Mouse (Mus musculus): ENCODE measurements around the gene Senp3. TPM values are rescaled to one million over a fixed set of nuclear protein-coding genes. Genes with fewer than 3 reads are reported as not detected.
A peak's percentile ranks its signal among the peaks of the same experiment; 100 is the strongest.

Gene Senp3
- polyA plus RNA-seq, 2 experiments = 21.0 to 45.8 TPM

DNA sequence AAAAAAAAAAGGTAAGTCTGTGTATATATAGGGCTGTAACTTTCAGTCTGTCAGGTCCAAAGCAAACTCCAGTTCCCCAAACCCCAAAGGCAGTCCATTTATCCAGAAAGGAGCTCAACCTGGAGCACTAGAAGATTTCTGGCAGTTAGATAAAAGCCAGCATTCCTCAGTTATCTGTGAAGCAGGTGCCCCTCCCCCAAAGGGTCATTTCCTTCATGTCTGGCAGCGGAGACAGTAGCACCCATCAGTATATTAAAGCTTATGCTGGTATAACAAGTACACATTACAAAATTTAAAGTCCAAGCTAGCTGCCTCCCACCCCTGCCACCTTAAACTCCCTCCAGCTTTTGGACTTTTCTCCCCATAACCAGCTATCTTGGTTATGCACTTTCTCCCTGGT lies 17.7 kb upstream of the Senp3 start:
- WGBS (ENCODE audit: insufficient replicate concordance) = 25% methylated on average over 1 of the region's 1 CpGs
- DNase-seq (ENCODE audit: low read depth in 3 of 3, low spot score in 3 of 3) (no peak), ATAC-seq (ENCODE audit: insufficient read depth) (no peak)

GRCm38 (mm10) chr11:69698574-69698973 lies 16.7 kb upstream of the Senp3 start:
- Histone ChIP-seq H3K27me3 (ENCODE audit: control insufficient read depth, insufficient read depth, low read length) (no peaks in the 10 kb centered on the region), H3K27ac (no peak overlapping the region), H3K36me3 (replicated peaks; ENCODE audit: control insufficient read depth, insufficient read depth, low read depth) (no peaks in the 10 kb centered on the region), H3K9me3 (ENCODE audit: control insufficient read depth, low read length) (no peaks in the 10 kb centered on the region), H3K4me2 (ENCODE audit: low read depth) (no peak overlapping the region), H3K4me1 (replicated peaks; ENCODE audit: control insufficient read depth in 2 of 2, insufficient read depth in 2 of 2, low read length in 1 of 2) (peaks cover 0 to 8% of the 10 kb centered on the region in 2 experiments; a peak in 2 of 4 replicates), H3K4me3 (ENCODE audit: insufficient read depth in 1 of 2, low read depth in 2 of 2, low read length in 2 of 2) (no peak overlapping the region), H3K9ac (replicated peaks) (no peak overlapping the region)
- WGBS (ENCODE audit: insufficient replicate concordance) = 65% methylated on average over 5 of the region's 5 CpGs
- no peak for DNase-seq (ENCODE audit: low read depth in 3 of 3, low spot score in 3 of 3)
- no peak for ATAC-seq (ENCODE audit: insufficient read depth)
- TF ChIP-seq CTCF (IDR thresholded peaks at IDR 0.05; ENCODE audit: low read depth) = peak; percentile 51
- TF ChIP-seq EP300 (IDR thresholded peaks at IDR 0.05; ENCODE audit: low read depth) = no peak; the same call in 1 of the 2 replicates

More for the DNA sequence above, 17.7 kb upstream of the Senp3 start:
- peaks cover 0 to 8% of the 10 kb centered on the region in 2 experiments; a peak in 2 of 4 replicates for H3K4me1 ChIP-seq (replicated peaks; ENCODE audit: control insufficient read depth in 2 of 2, insufficient read depth in 2 of 2, low read length in 1 of 2)
- no peaks in the 10 kb centered on the region for H3K9me3 ChIP-seq (ENCODE audit: control insufficient read depth, low read length)
- TF ChIP-seq CTCF (IDR thresholded peaks at IDR 0.05; ENCODE audit: low read depth) (no peak), EP300 (IDR thresholded peaks at IDR 0.05; ENCODE audit: low read depth) (no peak)
- H3K4me3 ChIP-seq (ENCODE audit: insufficient read depth in 1 of 2, low read depth in 2 of 2, low read length in 2 of 2) = no peak overlapping the region
- H3K27ac ChIP-seq = no peak overlapping the region
- H3K4me2 ChIP-seq (ENCODE audit: low read depth) = no peak overlapping the region
- H3K27me3 ChIP-seq (ENCODE audit: control insufficient read depth, insufficient read depth, low read length) = no peaks in the 10 kb centered on the region
- H3K36me3 ChIP-seq (replicated peaks; ENCODE audit: control insufficient read depth, insufficient read depth, low read depth) = no peaks in the 10 kb centered on the region
- no peak overlapping the region for H3K9ac ChIP-seq (replicated peaks)

- ATAC-seq (ENCODE audit: insufficient read depth) = no peak
- Histone ChIP-seq H3K9ac (replicated peaks) (no peak overlapping the region), H3K4me3 (ENCODE audit: insufficient read depth in 1 of 2, low read depth in 2 of 2, low read length in 2 of 2) (no peak overlapping the region), H3K4me1 (replicated peaks; ENCODE audit: control insufficient read depth in 2 of 2, insufficient read depth in 2 of 2, low read length in 1 of 2) (peaks cover 0 to 11% of the 10 kb centered on the region in 2 experiments; a peak in 2 of 4 replicates), H3K36me3 (replicated peaks; ENCODE audit: control insufficient read depth, insufficient read depth, low read depth) (no peaks in the 10 kb centered on the region), H3K9me3 (ENCODE audit: control insufficient read depth, low read length) (no peaks in the 10 kb centered on the region), H3K27ac (no peak overlapping the region), H3K4me2 (ENCODE audit: low read depth) (no peak overlapping the region), H3K27me3 (ENCODE audit: control insufficient read depth, insufficient read depth, low read length) (no peaks in the 10 kb centered on the region)
- 65% methylated on average over 3 of the region's 3 CpGs for whole genome bisulfite sequencing (ENCODE audit: insufficient replicate concordance)
- TF ChIP-seq CTCF (IDR thresholded peaks at IDR 0.05; ENCODE audit: low read depth) = no peak
- TF ChIP-seq EP300 (IDR thresholded peaks at IDR 0.05; ENCODE audit: low read depth) = no peak
- no peak for DNase-seq (ENCODE audit: low read depth in 3 of 3, low spot score in 3 of 3)
These were observed 15.5 kb upstream of the Senp3 start for GRCm38 (mm10) chr11:69697396-69697795.

- WGBS (ENCODE audit: insufficient replicate concordance) = 7% methylated on average over 41 of the region's 41 CpGs
- Histone ChIP-seq H3K4me2 (ENCODE audit: low read depth) (peak within 1 kb of the TSS; percentile 60), H3K4me3 (ENCODE audit: insufficient read depth in 1 of 2, low read depth in 2 of 2, low read length in 2 of 2) (peak within 1 kb of the TSS; percentile 22 to 52), H3K9ac (replicated peaks) (peak within 1 kb of the TSS; percentile 40), H3K9me3 (ENCODE audit: control insufficient read depth, low read length) (no peaks in the 10 kb centered on the region), H3K4me1 (replicated peaks; ENCODE audit: control insufficient read depth in 2 of 2, insufficient read depth in 2 of 2, low read length in 1 of 2) (peaks cover 0 to 14% of the 10 kb centered on the region in 2 experiments; a peak in 2 of 4 replicates), H3K27me3 (ENCODE audit: control insufficient read depth, insufficient read depth, low read length) (no peaks in the 10 kb centered on the region), H3K36me3 (replicated peaks; ENCODE audit: control insufficient read depth, insufficient read depth, low read depth) (no peaks in the 10 kb centered on the region), H3K27ac (no peak within 1 kb of the TSS)
- ATAC-seq (ENCODE audit: insufficient read depth) = peak; percentile 40; the same call in 1 of the 2 replicates
- DNase-seq (ENCODE audit: low read depth in 3 of 3, low spot score in 3 of 3) = no peak
- TF ChIP-seq CTCF (IDR thresholded peaks at IDR 0.05; ENCODE audit: low read depth) (no peak), EP300 (IDR thresholded peaks at IDR 0.05; ENCODE audit: low read depth) (no peak)
These were observed 13.7 kb upstream of the Senp3 start, which contains the start of the genes Tnfsf12 and Tnfsfm13 for GRCm38 (mm10) chr11:69695361-69696181. Tnfsf12 (minus strand) TSS chr11:69695849. Tnfsfm13 (minus strand) TSS chr11:69696098.

GRCm38 (mm10) chr11:69695046-69695360 lies 13.1 kb upstream of the Senp3 start:
- H3K9me3 ChIP-seq (ENCODE audit: control insufficient read depth, low read length) = no peaks in the 10 kb centered on the region
- peak overlapping the region; percentile 60 for H3K4me2 ChIP-seq (ENCODE audit: low read depth)
- H3K27ac ChIP-seq = no peak overlapping the region
- peaks cover 0 to 14% of the 10 kb centered on the region in 2 experiments; a peak in 2 of 4 replicates for H3K4me1 ChIP-seq (replicated peaks; ENCODE audit: control insufficient read depth in 2 of 2, insufficient read depth in 2 of 2, low read length in 1 of 2)
- ATAC-seq (ENCODE audit: insufficient read depth) = no peak
- no peaks in the 10 kb centered on the region for H3K36me3 ChIP-seq (replicated peaks; ENCODE audit: control insufficient read depth, insufficient read depth, low read depth)
- no peak overlapping the region for H3K9ac ChIP-seq (replicated peaks)
- WGBS (ENCODE audit: insufficient replicate concordance) = 47% methylated on average over 6 of the region's 6 CpGs
- DNase-seq (ENCODE audit: low read depth in 3 of 3, low spot score in 3 of 3) = no peak
- no peaks in the 10 kb centered on the region for H3K27me3 ChIP-seq (ENCODE audit: control insufficient read depth, insufficient read depth, low read length)
- peak overlapping the region; percentile 22 to 52 for H3K4me3 ChIP-seq (ENCODE audit: insufficient read depth in 1 of 2, low read depth in 2 of 2, low read length in 2 of 2)
- no peak for TF ChIP-seq CTCF (IDR thresholded peaks at IDR 0.05; ENCODE audit: low read depth)
- no peak for TF ChIP-seq EP300 (IDR thresholded peaks at IDR 0.05; ENCODE audit: low read depth)
